Mouse (Mus musculus): ENCODE data around the gene Cpa2. TPM values are rescaled to one million over a fixed set of nuclear protein-coding genes. Genes with fewer than 3 reads are reported as not detected.

The Cpa2 gene
- total and polyA plus RNA-seq, 3 experiments, result 0.12 to 0.43 TPM; not detected in 1

- no peaks in the 10 kb centered on the region for H3K9me3 ChIP-seq (replicated peaks; ENCODE audit: insufficient read depth, low read length)
- no peak overlapping the region for H3K27ac ChIP-seq (ENCODE audit: control insufficient read depth, low read depth, low read length)
- H3K79me2 ChIP-seq (ENCODE audit: control insufficient read depth, insufficient read depth, low read length, poor library complexity), result no peaks in the 10 kb centered on the region
- no peak overlapping the region for H3K9ac ChIP-seq (ENCODE audit: control insufficient read depth, low read depth, low read length, poor library complexity, severe bottlenecking)
- no peaks in the 10 kb centered on the region for H3K4me1 ChIP-seq (ENCODE audit: control insufficient read depth in 1 of 2, insufficient read depth in 2 of 2, low read length in 2 of 2)
- DNase-seq (ENCODE audit: low read depth, low spot score), result no peak
- H3K4me3 ChIP-seq (ENCODE audit: control insufficient read depth in 1 of 2, insufficient read depth in 1 of 2, low read depth in 2 of 2, low read length in 2 of 2), result no peak overlapping the region
- no peak for TF ChIP-seq ETS1 (IDR thresholded peaks at IDR 0.05; ENCODE audit: low read depth, low read length)
- no peak for TF ChIP-seq TAL1 (IDR thresholded peaks at IDR 0.05; ENCODE audit: low read length)
- no peak for TF ChIP-seq CTCF (IDR thresholded peaks at IDR 0.05 in 2 of 3, conservative IDR thresholded peaks at IDR 0.05 in 1 of 3; ENCODE audit: control insufficient read depth in 1 of 3, insufficient read depth in 1 of 3, low read depth in 2 of 3, low read length in 3 of 3, poor library complexity in 1 of 3, severe bottlenecking in 1 of 3)
- no peak for TF ChIP-seq RCOR1 (IDR thresholded peaks at IDR 0.05; ENCODE audit: low read depth, low read length)
- no peak for TF ChIP-seq MAFK (IDR thresholded peaks at IDR 0.05; ENCODE audit: borderline replicate concordance, low read depth, low read length)
- no peak for TF ChIP-seq KAT2A (conservative IDR thresholded peaks at IDR 0.05; ENCODE audit: low read depth, low read length)
- no peak for TF ChIP-seq GABPA (IDR thresholded peaks at IDR 0.05; ENCODE audit: low read depth, low read length)
- no peak for TF ChIP-seq E2F4 (IDR thresholded peaks at IDR 0.05; ENCODE audit: borderline replicate concordance, low read depth, low read length)
- TF ChIP-seq GATA1 (IDR thresholded peaks at IDR 0.05; ENCODE audit: low read depth, low read length), result no peak
- no peak for TF ChIP-seq JUND (IDR thresholded peaks at IDR 0.05; ENCODE audit: low read depth, low read length)
- TF ChIP-seq MXI1 (IDR thresholded peaks at IDR 0.05; ENCODE audit: low read depth, low read length), result no peak
- no peak for TF ChIP-seq UBTF (IDR thresholded peaks at IDR 0.05; ENCODE audit: borderline replicate concordance, insufficient read depth, low read depth, low read length)
- TF ChIP-seq HCFC1 (IDR thresholded peaks at IDR 0.05; ENCODE audit: low read depth, low read length), result no peak
- no peak for TF ChIP-seq MYC (IDR thresholded peaks at IDR 0.05; ENCODE audit: low read depth, low read length)
- TF ChIP-seq USF1 (IDR thresholded peaks at IDR 0.05; ENCODE audit: low read depth, low read length), result no peak
- no peak for TF ChIP-seq ZKSCAN1 (IDR thresholded peaks at IDR 0.05; ENCODE audit: low read depth, low read length)
- TF ChIP-seq ELF1 (IDR thresholded peaks at IDR 0.05; ENCODE audit: low read depth, low read length), result no peak
- no peak for TF ChIP-seq TCF12 (IDR thresholded peaks at IDR 0.05; ENCODE audit: low read depth, low read length)
- no peak for TF ChIP-seq POLR2AphosphoS5 (IDR thresholded peaks at IDR 0.05; ENCODE audit: borderline replicate concordance, low read depth, low read length)
- no peaks in the 10 kb centered on the region for H3K36me3 ChIP-seq (ENCODE audit: control insufficient read depth in 1 of 2, insufficient read depth in 2 of 2, low read length in 2 of 2)
- H3K27me3 ChIP-seq (ENCODE audit: control insufficient read depth in 1 of 2, insufficient read depth in 2 of 2, low read length in 2 of 2), result peaks cover 6 to 7% of the 10 kb centered on the region in 2 experiments
Measured at GRCm38 (mm10) chr6:30543851-30544250, 2.5 kb downstream of the Cpa2 start.

- H3K36me3 ChIP-seq (ENCODE audit: control insufficient read depth in 1 of 2, insufficient read depth in 2 of 2, low read length in 2 of 2), result no peaks in the 10 kb centered on the region
- peaks cover 3 to 11% of the 10 kb centered on the region in 2 experiments for H3K27me3 ChIP-seq (ENCODE audit: control insufficient read depth in 1 of 2, insufficient read depth in 2 of 2, low read length in 2 of 2)
- DNase-seq (ENCODE audit: low read depth, low spot score), result no peak
- H3K4me3 ChIP-seq (ENCODE audit: control insufficient read depth in 1 of 2, insufficient read depth in 1 of 2, low read depth in 2 of 2, low read length in 2 of 2), result no peak overlapping the region
- H3K4me1 ChIP-seq (ENCODE audit: control insufficient read depth in 1 of 2, insufficient read depth in 2 of 2, low read length in 2 of 2), result no peaks in the 10 kb centered on the region
- no peak overlapping the region for H3K9ac ChIP-seq (ENCODE audit: control insufficient read depth, low read depth, low read length, poor library complexity, severe bottlenecking)
- H3K79me2 ChIP-seq (ENCODE audit: control insufficient read depth, insufficient read depth, low read length, poor library complexity), result no peaks in the 10 kb centered on the region
- H3K9me3 ChIP-seq (replicated peaks; ENCODE audit: insufficient read depth, low read length), result no peaks in the 10 kb centered on the region
- H3K27ac ChIP-seq (ENCODE audit: control insufficient read depth, low read depth, low read length), result no peak overlapping the region
- TF ChIP-seq USF1 (IDR thresholded peaks at IDR 0.05; ENCODE audit: low read depth, low read length) (no peak), TBP (IDR thresholded peaks at IDR 0.05; ENCODE audit: low read depth, low read length) (no peak), MAFK (IDR thresholded peaks at IDR 0.05; ENCODE audit: borderline replicate concordance, low read depth, low read length) (no peak), HCFC1 (IDR thresholded peaks at IDR 0.05; ENCODE audit: low read depth, low read length) (no peak), ZNF384 (IDR thresholded peaks at IDR 0.05; ENCODE audit: low read depth, low read length) (no peak), ZKSCAN1 (IDR thresholded peaks at IDR 0.05; ENCODE audit: low read depth, low read length) (no peak), ELF1 (IDR thresholded peaks at IDR 0.05; ENCODE audit: low read depth, low read length) (no peak), MAZ (IDR thresholded peaks at IDR 0.05; ENCODE audit: low read depth, low read length) (no peak), MYC (IDR thresholded peaks at IDR 0.05; ENCODE audit: low read depth, low read length) (no peak), GABPA (IDR thresholded peaks at IDR 0.05; ENCODE audit: low read depth, low read length) (no peak), CHD1 (IDR thresholded peaks at IDR 0.05; ENCODE audit: low read depth, low read length) (no peak), POLR2A (IDR thresholded peaks at IDR 0.05; ENCODE audit: control insufficient read depth in 1 of 2, insufficient read depth in 1 of 2, low read depth in 1 of 2, low read length in 2 of 2, poor library complexity in 1 of 2) (no peak), E2F4 (IDR thresholded peaks at IDR 0.05; ENCODE audit: borderline replicate concordance, low read depth, low read length) (no peak), TAL1 (IDR thresholded peaks at IDR 0.05; ENCODE audit: low read length) (no peak), MAX (IDR thresholded peaks at IDR 0.05; ENCODE audit: low read length) (no peak), JUND (IDR thresholded peaks at IDR 0.05; ENCODE audit: low read depth, low read length) (no peak), BHLHE40 (IDR thresholded peaks at IDR 0.05; ENCODE audit: borderline replicate concordance, low read depth, low read length) (no peak), UBTF (IDR thresholded peaks at IDR 0.05; ENCODE audit: borderline replicate concordance, insufficient read depth, low read depth, low read length) (no peak), SIN3A (IDR thresholded peaks at IDR 0.05; ENCODE audit: low read length) (no peak)
Measured at GRCm38 (mm10) chr6:30545689-30546088, 4.3 kb downstream of the Cpa2 start.
